Mouse (Mus musculus) adrenal gland, postnatal 14 days (tissue): ENCODE measurements around the gene Adcy5. TPM values are rescaled to one million over a fixed set of nuclear protein-coding genes. Genes with fewer than 3 reads are reported as not detected.

Experiments used
- DNase-seq: peaks from one replicate; pipeline ENCODE4 v3.0.0; 2021; ENCODE audit warnings: mixed read lengths
- total RNA-seq: library from RNA; stranded (reverse); gene quantifications from 2 replicates; pipeline ENCODE4 v1.2.3, GENCODE M21; 2021

The Adcy5 gene
- total RNA-seq, 1 experiment from 2014 or later: 6.3 TPM

DNA sequence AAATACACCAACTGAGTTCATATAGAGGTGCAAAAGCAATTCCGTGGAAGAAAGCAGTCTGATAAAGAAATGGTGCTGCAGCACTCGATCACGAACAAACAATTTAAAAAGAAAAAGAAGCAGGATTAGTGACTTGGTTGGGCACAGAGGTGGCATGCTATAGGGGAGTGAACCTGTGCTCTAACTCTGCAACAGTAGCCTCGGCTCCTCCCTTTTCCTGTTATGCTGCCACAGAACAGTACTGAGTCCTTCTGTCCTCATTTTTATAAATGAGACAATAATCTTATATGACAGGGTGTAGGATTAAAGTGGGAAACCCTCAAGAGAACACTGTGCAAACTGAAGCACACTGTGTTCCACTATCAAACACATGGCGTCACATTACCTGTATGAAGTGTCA, 162.8 kb downstream of the Adcy5 start:
- no peak for DNase-seq

DNA sequence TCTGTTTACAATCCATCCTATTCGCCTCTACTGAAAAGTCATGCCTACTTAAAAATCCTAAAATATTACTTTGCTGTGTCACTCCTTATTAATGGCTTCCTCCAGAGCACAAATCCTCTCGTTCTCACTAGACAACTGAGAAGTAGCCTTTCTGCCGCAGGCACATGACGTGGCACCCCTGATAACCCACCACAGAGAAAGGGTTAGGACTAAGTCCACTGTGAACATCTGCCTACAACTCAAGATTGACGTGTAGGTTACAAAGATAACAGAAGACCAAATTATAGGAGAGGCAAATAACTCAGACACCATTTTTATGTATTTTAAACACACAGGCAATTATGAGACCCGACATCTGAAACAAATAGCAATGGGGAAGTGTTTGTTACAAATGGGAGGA, 163.7 kb downstream of the Adcy5 start:
- DNase-seq: no peak

DNA sequence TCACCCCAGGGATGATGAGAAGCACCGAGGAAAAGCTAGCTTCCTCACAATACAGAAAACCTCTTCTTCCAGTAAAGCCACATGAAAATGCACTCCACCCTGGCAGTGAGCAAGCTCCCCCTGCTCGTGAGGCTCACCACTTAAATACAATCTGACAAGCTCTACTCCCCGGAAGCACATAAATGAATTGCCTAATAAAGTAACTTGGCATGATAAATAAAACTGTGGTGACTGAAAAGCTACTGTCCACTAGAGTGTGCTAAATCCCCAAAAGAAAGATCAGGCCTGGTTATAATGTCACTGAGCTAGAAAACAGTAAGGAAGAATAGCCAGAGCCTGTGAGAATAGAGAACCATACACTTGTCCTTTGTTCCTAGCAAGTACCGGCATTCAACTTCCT, 164.7 kb downstream of the Adcy5 start:
- DNase-seq: no peak

DNA sequence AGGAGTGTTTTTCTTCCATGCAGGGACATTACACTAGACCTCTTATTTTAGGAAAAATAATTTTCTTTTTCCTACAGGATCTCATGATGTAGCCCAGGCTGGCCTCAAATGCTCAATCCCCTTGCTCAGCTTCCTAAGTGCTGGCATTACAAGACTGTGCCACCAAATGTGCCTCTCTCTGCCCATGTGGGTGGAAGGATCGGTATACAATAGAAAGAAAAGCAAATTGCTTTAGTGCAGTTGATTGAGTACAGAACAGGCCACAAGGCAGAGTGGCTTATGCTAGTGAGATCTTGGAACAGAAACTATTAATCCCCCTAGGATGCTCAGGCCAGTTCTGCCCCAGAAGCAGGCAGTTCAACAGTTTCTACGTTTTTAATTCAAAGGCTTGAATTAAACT, 165.1 kb downstream of the Adcy5 start:
- DNase-seq: no peak

- no peak for DNase-seq
These were observed 175.8 kb downstream of the Adcy5 start for GRCm38 (mm10) chr16:35330451-35330850.

Other genes starting within 250 kb of the Adcy5 start
- gene Hacd2, start 132.4 kb upstream of the Adcy5 start, total RNA-seq: 39.1 and 50.5 TPM in 2 replicates
- 24.4 and 24.9 TPM in 2 replicates for gene Sec22a, start 209.0 kb downstream of the Adcy5 start, total RNA-seq